In the genomic region with DNA sequence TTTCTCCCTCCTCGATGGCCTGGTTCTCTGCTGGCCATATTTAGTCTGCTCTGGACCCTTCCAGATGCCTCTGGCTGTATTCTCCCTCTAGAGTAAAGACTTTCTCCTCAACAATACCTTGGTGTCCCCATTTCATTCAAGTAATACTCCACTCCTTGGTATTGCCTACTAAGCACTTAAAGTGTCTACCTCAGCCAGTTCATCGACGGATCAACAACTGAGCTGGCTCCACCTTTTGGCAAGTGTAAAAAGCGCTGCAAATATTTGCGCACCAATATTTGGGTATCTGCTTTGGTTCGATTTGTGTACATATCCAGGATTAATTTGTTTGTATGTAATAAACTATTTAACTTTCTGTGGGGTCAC, we compare ENCODE assay signal across 8 mouse cellular contexts. TPM values are rescaled to one million over a fixed set of nuclear protein-coding genes. Genes with fewer than 3 reads are reported as not detected.
A peak's percentile ranks its signal among the peaks of the same experiment; 100 is the strongest.
DNase-seq lines count a peak whose midpoint lies in the region; ATAC-seq and TF ChIP-seq lines count a peak whose summit lies in the region.

No protein-coding gene starts in this region.

- peak overlapping the region; percentile 58 for H3K4me3 ChIP-seq in heart, embryonic 15.5 days
- peak overlapping the region; percentile 74 for H3K4me3 ChIP-seq in G1E (ENCODE audit: low read depth, low read length)
- H3K4me3 ChIP-seq in forebrain, embryonic 16.5 days (replicated peaks; ENCODE audit: low read length), result peak overlapping the region; percentile 56
- H3K4me3 ChIP-seq in macrophage (ENCODE audit: inconsistent target), result no peak overlapping the region; the same call in 1 of the 2 replicates

- peak overlapping the region; percentile 97 for H3K27ac ChIP-seq in heart, embryonic 15.5 days
- no peak overlapping the region for H3K27ac ChIP-seq in forebrain, embryonic 16.5 days (ENCODE audit: low read length)
- peak overlapping the region; percentile 82 for H3K27ac ChIP-seq in macrophage

- H3K4me2 ChIP-seq in heart, embryonic 15.5 days, result peak overlapping the region; percentile 80
- H3K4me2 ChIP-seq in forebrain, embryonic 16.5 days (ENCODE audit: low read length), result peak overlapping the region; percentile 78

- H3K36me3 ChIP-seq in heart, embryonic 15.5 days, result no peaks in the 10 kb centered on the region
- H3K36me3 ChIP-seq in G1E (replicated peaks) (peaks cover 2% of the 10 kb centered on the region), macrophage (ENCODE audit: inconsistent target) (no peaks in the 10 kb centered on the region)
- no peaks in the 10 kb centered on the region for H3K36me3 ChIP-seq in forebrain, embryonic 16.5 days (ENCODE audit: control insufficient read depth, insufficient read depth)

- 7% methylated on average over 6 of the region's 6 CpGs for WGBS in heart, embryonic 15.5 days
- WGBS in forebrain, embryonic 16.5 days, result 8% methylated on average over 6 of the region's 6 CpGs
- 15% methylated on average over 6 of the region's 6 CpGs for WGBS in macrophage (ENCODE audit: missing documents)

- DNase-seq in heart, adult 9 months (ENCODE audit: low spot score in 2 of 2), result no peak
- no peak for DNase-seq in G1E (ENCODE audit: low spot score)
- DNase-seq in ovary, adult 18-20 months (ENCODE audit: low spot score), result no peak
- no peak for DNase-seq in urinary bladder, postnatal 4 days (ENCODE audit: low spot score in 2 of 2)
- no peak for DNase-seq in yolk sac, embryonic 10.5 days (ENCODE audit: low spot score)

- no peaks in the 10 kb centered on the region for H3K79me2 ChIP-seq in macrophage (ENCODE audit: inconsistent target)

- 0 out of 2 replicates have a peak, but pooled peaks have one; percentile 11 for ATAC-seq in heart, embryonic 15.5 days (replicated peaks; ENCODE audit: insufficient number of reproducible peaks, insufficient read depth, low FRiP score, low read depth)
- no peak for ATAC-seq in G1E (ENCODE audit: extremely low read depth, insufficient number of reproducible peaks, low FRiP score, poor library complexity, severe bottlenecking)
- 0 out of 2 replicates have a peak, but pooled peaks have one; percentile 7 for ATAC-seq in forebrain, embryonic 16.5 days

- no peak for TF ChIP-seq CTCF in G1E (IDR thresholded peaks at IDR 0.05; ENCODE audit: low read depth, low read length)

- peaks cover 10% of the 10 kb centered on the region for H3K4me1 ChIP-seq in heart, embryonic 15.5 days (replicated peaks)
- H3K4me1 ChIP-seq in G1E (ENCODE audit: insufficient read depth, low read depth, low read length), result peaks cover 52% of the 10 kb centered on the region
- H3K4me1 ChIP-seq in forebrain, embryonic 16.5 days (replicated peaks; ENCODE audit: control insufficient read depth, insufficient read depth, low read length), result peaks cover 8% of the 10 kb centered on the region; the same call in 1 of the 2 replicates

- H3K9ac ChIP-seq in heart, embryonic 15.5 days, result peak overlapping the region; percentile 72
- H3K9ac ChIP-seq in forebrain, embryonic 16.5 days (replicated peaks; ENCODE audit: low read depth, low read length), result peak overlapping the region; percentile 70

- H3K9me3 ChIP-seq in heart, embryonic 15.5 days (replicated peaks), result no peaks in the 10 kb centered on the region
- no peaks in the 10 kb centered on the region for H3K9me3 ChIP-seq in G1E (replicated peaks)
- H3K9me3 ChIP-seq in forebrain, embryonic 16.5 days (ENCODE audit: control insufficient read depth, low read length), result no peaks in the 10 kb centered on the region

- H3K27me3 ChIP-seq in heart, embryonic 15.5 days, result no peaks in the 10 kb centered on the region
- no peaks in the 10 kb centered on the region for H3K27me3 ChIP-seq in G1E (ENCODE audit: insufficient read depth, low read length)
- no peaks in the 10 kb centered on the region for H3K27me3 ChIP-seq in forebrain, embryonic 16.5 days (replicated peaks; ENCODE audit: control insufficient read depth, insufficient read depth, low read length)

RNA-seq across cellular contexts. Expression of gene Scd2, which starts 27.0 kb away (rescaled TPM):
- polyA plus RNA-seq in heart, embryonic 15.5 days (2015; fragmentation: Nextera tagmentation; extraction: Ambion mirVana), result 131 and 164 TPM in 2 replicates
- total RNA-seq in G1E (2014; fragmentation: Nextera tagmentation), result 710 and 771 TPM in 2 replicates
- total RNA-seq in G1E (2017), result 537 and 649 TPM in 2 replicates
- polyA plus RNA-seq in G1E (2012), result 63.8 and 97.6 TPM in 2 replicates
- 290 and 318 TPM in 2 replicates for polyA plus RNA-seq in forebrain, embryonic 16.5 days (2015; fragmentation: Nextera tagmentation; extraction: Ambion mirVana)
- total RNA-seq in macrophage (2018; cell fraction: chromatin; rRNA removed), result 100 to 1,000 TPM in 2 of 26 experiments, 10 to 100 TPM in 14, 1 to 10 TPM in 10; 2.2 to 156 (median 19.0) TPM
- total RNA-seq in macrophage (2018; cell fraction: cytosol; rRNA removed), result 100 to 1,000 TPM; 105 to 368 (median 202) TPM
- total RNA-seq in macrophage (2018; cell fraction: nucleus; rRNA removed), result 100 to 1,000 TPM in 21 of 26 experiments, 10 to 100 TPM in 5; 21.2 to 569 (median 200) TPM
- polyA plus RNA-seq in macrophage (2018), result 51.1 to 117 TPM (median 106 TPM) in 3 replicates
